Mouse (Mus musculus) liver, embryonic 11.5 days (tissue): Measurements from ENCODE around the gene Hist1h2bf. TPM values are rescaled to one million over a fixed set of nuclear protein-coding genes. Genes with fewer than 3 reads are reported as not detected.
"Not testable (repeated sequence)": the region's sequence is repeated elsewhere in the genome, so short reads cannot be mapped to it uniquely, and the experiment has no call there.

ENCODE experiments used
- ATAC-seq: fragments of 200-750 bp; cut with Nextera tagmentation; replicated peaks from 2 replicates; pipeline ENCODE4 v1.8.0; 2017; ENCODE audit warnings: moderate number of reproducible peaks, mild to moderate bottlenecking, moderate TSS enrichment, moderate library complexity; ENCODE audit not compliant: low FRiP score
- DNase-seq: peaks from one replicate; pipeline ENCODE4 v3.0.0-alpha.2; 2017; ENCODE audit warnings: low spot score
- H3K27ac ChIP-seq: fragments of 300-500 bp; sonication (generic); 2 replicates; pipeline ENCODE4 v1.5.1; 2014; ENCODE audit warnings: mild to moderate bottlenecking, low read depth, low read length, control low read depth
- H3K27me3 ChIP-seq: fragments of 300-500 bp; sonication (generic); replicated peaks from 2 replicates; pipeline ENCODE4 v1.6.1; 2014; ENCODE audit warnings: low read length, mixed read lengths; ENCODE audit not compliant: control insufficient read depth, insufficient read depth
- H3K36me3 ChIP-seq: fragments of 300-500 bp; sonication (generic); 2 replicates; pipeline ENCODE4 v1.6.1; 2014; ENCODE audit warnings: mild to moderate bottlenecking, low read length, moderate library complexity, mixed read lengths; ENCODE audit not compliant: control insufficient read depth, insufficient read depth
- H3K4me1 ChIP-seq: fragments of 300-500 bp; sonication (generic); replicated peaks from 2 replicates; pipeline ENCODE4 v1.6.1; 2014; ENCODE audit warnings: low read length, mixed read lengths; ENCODE audit not compliant: control insufficient read depth, insufficient read depth
- H3K4me2 ChIP-seq: fragments of 300-500 bp; sonication (generic); 2 replicates; pipeline ENCODE4 v1.6.1; 2014; ENCODE audit warnings: mild to moderate bottlenecking, control low read depth, moderate library complexity
- H3K4me3 ChIP-seq: fragments of 300-500 bp; sonication (generic); 2 replicates; pipeline ENCODE4 v1.5.1; 2014; ENCODE audit warnings: low read depth, low read length, control low read depth
- H3K9ac ChIP-seq: fragments of 300-500 bp; sonication (generic); 2 replicates; pipeline ENCODE4 v1.6.1; 2014; ENCODE audit warnings: low read depth, low read length, control low read depth
- H3K9me3 ChIP-seq: fragments of 300-500 bp; sonication (generic); 2 replicates; pipeline ENCODE4 v1.6.1; 2016; ENCODE audit warnings: low read length, inconsistent platforms, mixed read lengths; ENCODE audit not compliant: control insufficient read depth
- WGBS: fragments of 180-500 bp; shearing (Covaris S2); extraction: QIAGEN DNeasy Blood & Tissue Kit; methylation state at CpG from one replicate; pipeline ENCODE4 v1.1.7; 2014; 5-methylcytosine and 5-hydroxymethylcytosine counted together
- polyA plus RNA-seq: library from polyadenylated mRNA; unstranded; fragments of >200 nt; fragmentation: Nextera tagmentation; extraction: Ambion mirVana; gene quantifications from 2 replicates; pipeline ENCODE4 v1.2.1, GENCODE M21; 2014

Hist1h2bf gene
- polyA plus RNA-seq, 1 experiment from 2014 or later: 1.8 TPM

GRCm38 (mm10) chr13:23575864-23576313 lies 1.9 kb upstream of the Hist1h2bf start:
- not testable (repeated sequence) for H3K36me3 ChIP-seq, ATAC-seq, H3K27me3 ChIP-seq, DNase-seq, H3K4me1 ChIP-seq, H3K9me3 ChIP-seq
- under 1% methylated on average over 9 of the region's 40 CpGs for WGBS
- Histone ChIP-seq H3K27ac (peak overlapping the region; percentile 99), H3K9ac (peak overlapping the region; percentile 89), H3K4me3 (peak overlapping the region; percentile 53), H3K4me2 (peak overlapping the region; percentile 92)

GRCm38 (mm10) chr13:23575271-23575851 lies 1.4 kb upstream of the Hist1h2bf start, which contains the start of gene Hist1h3d:
Gene Hist1h3d (plus strand): TSS chr13:23575763.
- Histone ChIP-seq H3K4me3 (peak within 1 kb of the TSS; percentile 53), H3K4me1 (peaks cover 7% of the 10 kb centered on the region), H3K9me3 (no peaks in the 10 kb centered on the region), H3K4me2 (peak within 1 kb of the TSS; percentile 92), H3K9ac (peak within 1 kb of the TSS; percentile 89), H3K27me3 (no peaks in the 10 kb centered on the region), H3K36me3 (no peaks in the 10 kb centered on the region), H3K27ac (peak within 1 kb of the TSS; percentile 99)
- WGBS: 1% methylated on average over 18 of the region's 18 CpGs
- ATAC-seq (peak; percentile 50), DNase-seq (no peak)

- not testable (repeated sequence) for H3K27me3 ChIP-seq, H3K36me3 ChIP-seq
Observed at GRCm38 (mm10) chr13:23574546-23575170, 662 bp upstream of the Hist1h2bf start.

GRCm38 (mm10) chr13:23573034-23573897 lies 730 bp downstream of the Hist1h2bf start:
- WGBS: 8% methylated on average over 18 of the region's 20 CpGs
- Histone ChIP-seq H3K9ac (peak overlapping the region; percentile 79), H3K4me3 (peak overlapping the region; percentile 50), H3K4me2 (peak overlapping the region; percentile 73), H3K27ac (peak overlapping the region; percentile 98)
- H3K9me3 ChIP-seq, H3K36me3 ChIP-seq, ATAC-seq, H3K4me1 ChIP-seq, DNase-seq, H3K27me3 ChIP-seq: not testable (repeated sequence)

More at GRCm38 (mm10) chr13:23574546-23575170, 662 bp upstream of the Hist1h2bf start:
- H3K4me2 ChIP-seq: peak overlapping the region; percentile 92
- peak overlapping the region; percentile 98 for H3K27ac ChIP-seq
- not testable (repeated sequence) for H3K9me3 ChIP-seq, ATAC-seq, H3K4me1 ChIP-seq, DNase-seq
- peak overlapping the region; percentile 34 for H3K4me3 ChIP-seq
- H3K9ac ChIP-seq: peak overlapping the region; percentile 70
- WGBS: under 1% methylated on average over 6 of the region's 39 CpGs

GRCm38 (mm10) chr13:23572218-23573033 lies 1.6 kb downstream of the Hist1h2bf start:
- no peak for ATAC-seq
- Histone ChIP-seq H3K4me1 (peaks cover 7% of the 10 kb centered on the region), H3K9ac (peak overlapping the region; percentile 79), H3K4me2 (peak overlapping the region; percentile 73), H3K27me3 (no peaks in the 10 kb centered on the region), H3K27ac (peak overlapping the region; percentile 98), H3K36me3 (no peaks in the 10 kb centered on the region), H3K4me3 (peak overlapping the region; percentile 50), H3K9me3 (no peaks in the 10 kb centered on the region)
- WGBS: 32% methylated on average over 2 of the region's 2 CpGs
- no peak for DNase-seq

GRCm38 (mm10) chr13:23571504-23572217 lies 2.3 kb downstream of the Hist1h2bf start:
- Histone ChIP-seq H3K9ac (peak overlapping the region; percentile 79), H3K4me3 (peak overlapping the region; percentile 50), H3K27ac (peak overlapping the region; percentile 98), H3K4me2 (peak overlapping the region; percentile 73)
- H3K9me3 ChIP-seq, H3K4me1 ChIP-seq, H3K27me3 ChIP-seq, H3K36me3 ChIP-seq, DNase-seq: not testable (repeated sequence)
- under 1% methylated on average over 9 of the region's 34 CpGs for WGBS
- peak; percentile 10 for ATAC-seq

- ATAC-seq (peak; percentile 82), DNase-seq (peak; percentile 77)
- H3K27ac ChIP-seq: peak within 1 kb of the TSS; percentile 98
- no peaks in the 10 kb centered on the region for H3K27me3 ChIP-seq
- H3K36me3 ChIP-seq: no peaks in the 10 kb centered on the region
- peak within 1 kb of the TSS; percentile 73 for H3K4me2 ChIP-seq
- H3K9ac ChIP-seq: peak within 1 kb of the TSS; percentile 79
- no peaks in the 10 kb centered on the region for H3K4me1 ChIP-seq
- WGBS: 0% methylated on average over 18 of the region's 18 CpGs
- H3K9me3 ChIP-seq: no peaks in the 10 kb centered on the region
- peak within 1 kb of the TSS; percentile 50 for H3K4me3 ChIP-seq
Observed at GRCm38 (mm10) chr13:23571022-23571503, 2.9 kb downstream of the Hist1h2bf start, which contains the start of the genes Hist1h2ae and Hist1h2bg. Gene Hist1h2ae (minus strand): TSS chr13:23571220. Gene Hist1h2bg (plus strand): TSS chr13:23571396.
